Mouse (Mus musculus): ENCODE data around the gene Fam206a. TPM values are rescaled to one million over a fixed set of nuclear protein-coding genes. Genes with fewer than 3 reads are reported as not detected.

The Fam206a gene
- polyA plus RNA-seq (2014; fragmentation: Nextera tagmentation; extraction: Ambion mirVana) = 11.2 and 12.1 TPM in 2 replicates

DNA sequence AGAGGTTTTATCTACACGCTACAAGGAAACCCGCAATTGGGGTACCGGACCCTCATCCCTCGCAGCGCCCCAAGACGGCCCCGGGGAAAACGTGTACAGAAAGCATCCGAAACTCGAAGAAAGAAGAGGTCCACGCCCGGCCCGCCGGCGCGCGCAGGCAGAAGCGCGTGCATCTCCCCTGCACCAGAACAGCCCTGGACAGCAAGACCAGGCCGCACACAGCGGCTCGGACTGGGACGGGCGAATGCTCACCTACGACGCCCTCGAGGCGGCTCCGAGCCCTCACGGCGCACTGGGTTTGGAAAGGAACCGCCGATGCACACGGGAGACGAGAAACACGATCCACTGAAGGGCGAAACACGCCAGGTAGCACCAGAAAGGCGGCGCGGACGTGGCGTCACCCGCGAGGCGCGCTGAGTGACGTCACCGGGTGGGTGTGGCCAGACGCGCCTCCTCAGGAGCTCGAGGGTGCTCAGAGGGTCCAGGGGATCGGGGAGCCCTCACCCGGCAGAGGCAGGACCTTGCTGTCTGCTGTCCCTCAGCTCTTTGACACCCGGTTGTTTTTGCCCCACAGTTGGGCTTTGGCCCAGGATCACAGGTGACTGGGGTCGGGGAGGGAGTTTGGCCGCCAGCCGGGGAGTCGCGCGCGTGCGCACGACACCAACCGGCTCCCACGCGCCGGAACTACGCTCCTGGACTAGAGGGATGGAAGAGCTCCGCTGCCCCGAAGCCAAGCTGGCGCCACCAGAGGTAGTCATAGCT lies at the start of gene Fam206a, which contains the start of gene Elp1:
Gene Fam206a (plus strand): TSS at position 439 of the 762 bp plus-strand sequence.
Gene Elp1 (minus strand): TSS at position 425 of the 762 bp plus-strand sequence.
- peak; percentile 91 for ATAC-seq (ENCODE audit: insufficient number of reproducible peaks, insufficient read depth, low FRiP score, low read depth)
- Histone ChIP-seq H3K9me3 (ENCODE audit: control insufficient read depth, low read length) (no peaks in the 10 kb centered on the region), H3K4me3 (ENCODE audit: control insufficient read depth in 1 of 2, insufficient read depth in 1 of 2, low read depth in 1 of 2, low read length in 2 of 2) (peak within 1 kb of the TSS; percentile 60 to 71), H3K36me3 (ENCODE audit: control insufficient read depth, insufficient read depth, low read length) (peaks cover 59% of the 10 kb centered on the region), H3K4me2 (ENCODE audit: low read length) (peak within 1 kb of the TSS; percentile 86), H3K9ac (ENCODE audit: low read length) (peak within 1 kb of the TSS; percentile 83), H3K27me3 (ENCODE audit: control insufficient read depth, insufficient read depth, low read length) (no peaks in the 10 kb centered on the region), H3K4me1 (ENCODE audit: control insufficient read depth in 2 of 2, insufficient read depth in 2 of 2, low read length in 2 of 2) (peaks cover 0 to 17% of the 10 kb centered on the region in 2 experiments; a peak in 2 of 4 replicates), H3K27ac (replicated peaks in 1 of 2; ENCODE audit: control insufficient read depth in 1 of 2, insufficient read depth in 1 of 2, low read depth in 2 of 2, low read length in 2 of 2) (peak within 1 kb of the TSS; percentile 35 to 61)
- WGBS = under 1% methylated on average over 72 of the region's 72 CpGs

- no peak overlapping the region for H3K4me2 ChIP-seq (ENCODE audit: low read length)
- ATAC-seq (ENCODE audit: insufficient number of reproducible peaks, insufficient read depth, low FRiP score, low read depth) = no peak
- 82% methylated on average over 5 of the region's 5 CpGs for WGBS
- no peak overlapping the region for H3K9ac ChIP-seq (ENCODE audit: low read length)
- H3K9me3 ChIP-seq (ENCODE audit: control insufficient read depth, low read length) = no peaks in the 10 kb centered on the region
- H3K36me3 ChIP-seq (ENCODE audit: control insufficient read depth, insufficient read depth, low read length) = peaks cover 93% of the 10 kb centered on the region
- H3K4me3 ChIP-seq (ENCODE audit: control insufficient read depth in 1 of 2, insufficient read depth in 1 of 2, low read depth in 1 of 2, low read length in 2 of 2) = no peak overlapping the region
- H3K27ac ChIP-seq (replicated peaks in 1 of 2; ENCODE audit: control insufficient read depth in 1 of 2, insufficient read depth in 1 of 2, low read depth in 2 of 2, low read length in 2 of 2) = no peak overlapping the region
- H3K4me1 ChIP-seq (ENCODE audit: control insufficient read depth in 2 of 2, insufficient read depth in 2 of 2, low read length in 2 of 2) = no peaks in the 10 kb centered on the region
- H3K27me3 ChIP-seq (ENCODE audit: control insufficient read depth, insufficient read depth, low read length) = no peaks in the 10 kb centered on the region
Observed at GRCm38 (mm10) chr4:56756021-56756420, 46.1 kb upstream of the Fam206a start.

DNA sequence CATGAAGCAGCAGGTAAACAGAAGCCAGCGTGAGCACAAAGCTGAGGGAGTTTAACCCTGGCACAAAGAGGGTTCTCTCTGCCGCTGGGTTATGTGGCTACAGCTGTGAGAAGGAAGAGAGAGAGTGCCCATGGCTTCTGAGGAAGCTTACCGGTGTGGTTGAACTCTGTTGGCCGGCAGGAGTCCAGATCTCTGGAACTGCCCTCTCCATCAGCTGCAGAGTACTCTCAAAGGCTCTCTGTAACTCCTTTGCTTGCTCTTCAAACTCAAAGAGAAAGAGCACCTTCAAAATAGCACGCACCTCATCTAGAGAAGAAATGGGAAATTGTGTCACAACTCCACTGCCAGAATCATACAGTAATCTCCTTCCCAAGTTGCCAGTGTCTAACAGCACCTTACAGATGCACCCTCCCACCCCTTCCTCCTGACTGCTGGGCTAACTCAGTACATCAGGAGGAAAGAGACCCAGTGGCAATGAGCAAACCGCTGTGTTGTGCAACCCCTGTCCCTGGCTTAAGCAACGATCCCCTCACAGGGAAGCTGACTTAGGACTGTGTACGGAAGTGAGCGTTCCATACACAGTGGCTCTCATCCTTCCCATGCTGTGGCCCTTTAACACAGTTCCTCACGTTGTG lies 45.1 kb upstream of the Fam206a start:
- H3K36me3 ChIP-seq (ENCODE audit: control insufficient read depth, insufficient read depth, low read length) = peaks cover 93% of the 10 kb centered on the region
- no peaks in the 10 kb centered on the region for H3K4me1 ChIP-seq (ENCODE audit: control insufficient read depth in 2 of 2, insufficient read depth in 2 of 2, low read length in 2 of 2)
- no peak overlapping the region for H3K4me3 ChIP-seq (ENCODE audit: control insufficient read depth in 1 of 2, insufficient read depth in 1 of 2, low read depth in 1 of 2, low read length in 2 of 2)
- H3K9me3 ChIP-seq (ENCODE audit: control insufficient read depth, low read length) = no peaks in the 10 kb centered on the region
- 88% methylated on average over 10 of the region's 10 CpGs for WGBS
- no peak overlapping the region for H3K4me2 ChIP-seq (ENCODE audit: low read length)
- H3K27ac ChIP-seq (replicated peaks in 1 of 2; ENCODE audit: control insufficient read depth in 1 of 2, insufficient read depth in 1 of 2, low read depth in 2 of 2, low read length in 2 of 2) = no peak overlapping the region
- no peaks in the 10 kb centered on the region for H3K27me3 ChIP-seq (ENCODE audit: control insufficient read depth, insufficient read depth, low read length)
- ATAC-seq (ENCODE audit: insufficient number of reproducible peaks, insufficient read depth, low FRiP score, low read depth) = no peak
- H3K9ac ChIP-seq (ENCODE audit: low read length) = no peak overlapping the region

- Histone ChIP-seq H3K4me2 (ENCODE audit: low read length) (no peak overlapping the region), H3K9ac (ENCODE audit: low read length) (no peak overlapping the region), H3K4me1 (ENCODE audit: control insufficient read depth in 2 of 2, insufficient read depth in 2 of 2, low read length in 2 of 2) (no peaks in the 10 kb centered on the region), H3K27me3 (ENCODE audit: control insufficient read depth, insufficient read depth, low read length) (no peaks in the 10 kb centered on the region), H3K4me3 (ENCODE audit: control insufficient read depth in 1 of 2, insufficient read depth in 1 of 2, low read depth in 1 of 2, low read length in 2 of 2) (no peak overlapping the region), H3K27ac (replicated peaks in 1 of 2; ENCODE audit: control insufficient read depth in 1 of 2, insufficient read depth in 1 of 2, low read depth in 2 of 2, low read length in 2 of 2) (no peak overlapping the region), H3K9me3 (ENCODE audit: control insufficient read depth, low read length) (no peaks in the 10 kb centered on the region), H3K36me3 (ENCODE audit: control insufficient read depth, insufficient read depth, low read length) (peaks cover 97% of the 10 kb centered on the region)
- ATAC-seq (ENCODE audit: insufficient number of reproducible peaks, insufficient read depth, low FRiP score, low read depth) = no peak
- 94% methylated on average over 1 of the region's 1 CpGs for WGBS
Observed at GRCm38 (mm10) chr4:56757693-56758092, 44.5 kb upstream of the Fam206a start.

GRCm38 (mm10) chr4:56767861-56768284 lies 34.3 kb upstream of the Fam206a start:
- no peak for ATAC-seq (ENCODE audit: insufficient number of reproducible peaks, insufficient read depth, low FRiP score, low read depth)
- H3K4me2 ChIP-seq (ENCODE audit: low read length) = no peak overlapping the region
- no peak overlapping the region for H3K4me3 ChIP-seq (ENCODE audit: control insufficient read depth in 1 of 2, insufficient read depth in 1 of 2, low read depth in 1 of 2, low read length in 2 of 2)
- 31% methylated on average over 3 of the region's 5 CpGs for WGBS
- no peak overlapping the region for H3K9ac ChIP-seq (ENCODE audit: low read length)
- no peak overlapping the region for H3K27ac ChIP-seq (replicated peaks in 1 of 2; ENCODE audit: control insufficient read depth in 1 of 2, insufficient read depth in 1 of 2, low read depth in 2 of 2, low read length in 2 of 2)
- peaks cover 99% of the 10 kb centered on the region for H3K36me3 ChIP-seq (ENCODE audit: control insufficient read depth, insufficient read depth, low read length)
- H3K9me3 ChIP-seq (ENCODE audit: control insufficient read depth, low read length) = no peaks in the 10 kb centered on the region
- no peaks in the 10 kb centered on the region for H3K27me3 ChIP-seq (ENCODE audit: control insufficient read depth, insufficient read depth, low read length)
- H3K4me1 ChIP-seq (ENCODE audit: control insufficient read depth in 2 of 2, insufficient read depth in 2 of 2, low read length in 2 of 2) = no peaks in the 10 kb centered on the region

- Histone ChIP-seq H3K9me3 (ENCODE audit: control insufficient read depth, low read length) (no peaks in the 10 kb centered on the region), H3K4me1 (ENCODE audit: control insufficient read depth in 2 of 2, insufficient read depth in 2 of 2, low read length in 2 of 2) (no peaks in the 10 kb centered on the region), H3K4me3 (ENCODE audit: control insufficient read depth in 1 of 2, insufficient read depth in 1 of 2, low read depth in 1 of 2, low read length in 2 of 2) (no peak overlapping the region), H3K27me3 (ENCODE audit: control insufficient read depth, insufficient read depth, low read length) (no peaks in the 10 kb centered on the region), H3K27ac (replicated peaks in 1 of 2; ENCODE audit: control insufficient read depth in 1 of 2, insufficient read depth in 1 of 2, low read depth in 2 of 2, low read length in 2 of 2) (no peak overlapping the region), H3K4me2 (ENCODE audit: low read length) (no peak overlapping the region), H3K9ac (ENCODE audit: low read length) (no peak overlapping the region), H3K36me3 (ENCODE audit: control insufficient read depth, insufficient read depth, low read length) (peaks cover 99% of the 10 kb centered on the region)
- no peak for ATAC-seq (ENCODE audit: insufficient number of reproducible peaks, insufficient read depth, low FRiP score, low read depth)
- 74% methylated on average over 7 of the region's 7 CpGs for WGBS
Observed at GRCm38 (mm10) chr4:56768913-56769312, 33.2 kb upstream of the Fam206a start.

GRCm38 (mm10) chr4:56771065-56771464 lies 31.1 kb upstream of the Fam206a start:
- ATAC-seq (ENCODE audit: insufficient number of reproducible peaks, insufficient read depth, low FRiP score, low read depth) = no peak
- 87% methylated on average over 1 of the region's 1 CpGs for WGBS
- Histone ChIP-seq H3K4me2 (ENCODE audit: low read length) (no peak overlapping the region), H3K4me1 (ENCODE audit: control insufficient read depth in 2 of 2, insufficient read depth in 2 of 2, low read length in 2 of 2) (no peaks in the 10 kb centered on the region), H3K9me3 (ENCODE audit: control insufficient read depth, low read length) (no peaks in the 10 kb centered on the region), H3K27ac (replicated peaks in 1 of 2; ENCODE audit: control insufficient read depth in 1 of 2, insufficient read depth in 1 of 2, low read depth in 2 of 2, low read length in 2 of 2) (no peak overlapping the region), H3K27me3 (ENCODE audit: control insufficient read depth, insufficient read depth, low read length) (no peaks in the 10 kb centered on the region), H3K4me3 (ENCODE audit: control insufficient read depth in 1 of 2, insufficient read depth in 1 of 2, low read depth in 1 of 2, low read length in 2 of 2) (no peak overlapping the region), H3K36me3 (ENCODE audit: control insufficient read depth, insufficient read depth, low read length) (peaks cover 98% of the 10 kb centered on the region), H3K9ac (ENCODE audit: low read length) (no peak overlapping the region)
